Mouse (Mus musculus): ENCODE data around the gene Sapcd2.

Gene Sapcd2

GRCm38 (mm10) chr2:25422587-25423410 lies 50.7 kb downstream of the Sapcd2 start, which contains the start of gene Fut7:
Gene Fut7 (plus strand): TSS chr2:25423267.
- DNase-seq (ENCODE audit: low read depth, low spot score) = no peak

- no peak for DNase-seq (ENCODE audit: low read depth, low spot score)
Measured at GRCm38 (mm10) chr2:25423626-25424025, 51.5 kb downstream of the Sapcd2 start.

GRCm38 (mm10) chr2:25425481-25425880 lies 53.4 kb downstream of the Sapcd2 start:
- DNase-seq (ENCODE audit: low read depth, low spot score) = no peak

GRCm38 (mm10) chr2:25426721-25427191 lies 54.6 kb downstream of the Sapcd2 start:
- DNase-seq (ENCODE audit: low read depth, low spot score) = no peak

- no peak for DNase-seq (ENCODE audit: low read depth, low spot score)
Measured at GRCm38 (mm10) chr2:25427256-25427655, 55.1 kb downstream of the Sapcd2 start.
